Mouse (Mus musculus) A20 (cell line): ENCODE results near the gene Bfsp1.
A peak's percentile ranks its signal among the peaks of the same experiment; 100 is the strongest.

Experiments used
- DNase-seq: peaks from one replicate; pipeline ENCODE4 v3.0.0-alpha.2; 2011; ENCODE audit warnings: low read depth, low spot score

Bfsp1 gene

GRCm38 (mm10) chr2:143862484-143863231, at the start of gene Bfsp1:
TSS of gene Bfsp1 (minus strand) at chr2:143863173.
- no peak for DNase-seq

- no peak for DNase-seq
Measured at GRCm38 (mm10) chr2:143912199-143912598, 49.2 kb upstream of the Bfsp1 start.

- DNase-seq = peak; percentile 39
Measured at GRCm38 (mm10) chr2:143909230-143909629, 46.3 kb upstream of the Bfsp1 start.

GRCm38 (mm10) chr2:143904896-143905295, 41.9 kb upstream of the Bfsp1 start:
- no peak for DNase-seq

- DNase-seq = no peak
Measured at GRCm38 (mm10) chr2:143903376-143904045, 40.5 kb upstream of the Bfsp1 start.

- no peak for DNase-seq
Measured at GRCm38 (mm10) chr2:143900821-143901351, 37.9 kb upstream of the Bfsp1 start.

- no peak for DNase-seq
Measured at GRCm38 (mm10) chr2:143899470-143900220, 36.7 kb upstream of the Bfsp1 start.

- DNase-seq = no peak
Measured at GRCm38 (mm10) chr2:143891302-143892048, 28.5 kb upstream of the Bfsp1 start.

- DNase-seq = peak; percentile 91
Measured at GRCm38 (mm10) chr2:143889860-143890433, 27.0 kb upstream of the Bfsp1 start.

- DNase-seq = peak; percentile 90
Measured at GRCm38 (mm10) chr2:143889131-143889859, 26.3 kb upstream of the Bfsp1 start.

- no peak for DNase-seq
Measured at GRCm38 (mm10) chr2:143882606-143883288, 19.8 kb upstream of the Bfsp1 start.

- DNase-seq = no peak
Measured at GRCm38 (mm10) chr2:143882002-143882401, 19.0 kb upstream of the Bfsp1 start.

GRCm38 (mm10) chr2:143879311-143879710, 16.3 kb upstream of the Bfsp1 start:
- DNase-seq = no peak

GRCm38 (mm10) chr2:143876929-143877632, 14.1 kb upstream of the Bfsp1 start:
- DNase-seq = peak; percentile 17

- no peak for DNase-seq
Measured at GRCm38 (mm10) chr2:143876026-143876425, 13.1 kb upstream of the Bfsp1 start.

GRCm38 (mm10) chr2:143870936-143871688, 8.1 kb upstream of the Bfsp1 start:
- no peak for DNase-seq

- DNase-seq = peak; percentile 79
Measured at GRCm38 (mm10) chr2:143867326-143867725, 4.4 kb upstream of the Bfsp1 start.

- DNase-seq = no peak
Measured at GRCm38 (mm10) chr2:143864600-143864999, 1.6 kb upstream of the Bfsp1 start.
